Mouse (Mus musculus) lung, embryonic 16.5 days (tissue): ENCODE measurements around the gene Napepld. TPM values are rescaled to one million over a fixed set of nuclear protein-coding genes. Genes with fewer than 3 reads are reported as not detected.
A peak's percentile ranks its signal among the peaks of the same experiment; 100 is the strongest.

Experiments
- ATAC-seq: fragments of 200-750 bp; cut with Nextera tagmentation; 2 replicates; pipeline ENCODE4 v1.8.0; 2017; ENCODE audit warnings: low read depth, mild to moderate bottlenecking, moderate library complexity
- H3K27ac ChIP-seq: fragments of 300-500 bp; sonication (generic); 2 replicates; pipeline ENCODE4 v1.5.1; 2014; ENCODE audit warnings: mild to moderate bottlenecking, control low read depth, low read length
- H3K27me3 ChIP-seq: fragments of 300-500 bp; sonication (generic); 2 replicates; pipeline ENCODE4 v1.6.1; 2014; ENCODE audit warnings: low read depth, low read length, mixed read lengths; ENCODE audit not compliant: control insufficient read depth, insufficient read depth
- H3K36me3 ChIP-seq: fragments of 300-500 bp; sonication (generic); 2 replicates; pipeline ENCODE4 v1.6.1; 2014; ENCODE audit warnings: low read length; ENCODE audit not compliant: control insufficient read depth, insufficient read depth
- H3K4me1 ChIP-seq: fragments of 300-500 bp; sonication (generic); replicated peaks from 2 replicates; pipeline ENCODE4 v1.6.1; 2014; ENCODE audit warnings: low read length, mixed read lengths; ENCODE audit not compliant: control insufficient read depth, insufficient read depth
- H3K4me2 ChIP-seq: fragments of 300-500 bp; sonication (generic); 2 replicates; pipeline ENCODE4 v1.6.1; 2014; ENCODE audit warnings: low read depth, low read length, control low read depth
- H3K4me3 ChIP-seq: fragments of 300-500 bp; sonication (generic); 2 replicates; pipeline ENCODE4 v1.5.1; 2014; ENCODE audit warnings: mild to moderate bottlenecking, low read length, control low read depth
- H3K9ac ChIP-seq: fragments of 300-500 bp; sonication (generic); 2 replicates; pipeline ENCODE4 v1.6.1; 2014; ENCODE audit warnings: low read length, control low read depth
- H3K9me3 ChIP-seq: fragments of 300-500 bp; sonication (generic); 2 replicates; pipeline ENCODE4 v1.6.1; 2016; ENCODE audit warnings: low read length; ENCODE audit not compliant: control insufficient read depth
- WGBS: fragments of 180-500 bp; shearing (Covaris S2); extraction: QIAGEN DNeasy Blood & Tissue Kit; methylation state at CpG from one replicate; pipeline ENCODE4 v1.1.7; 2014; 5-methylcytosine and 5-hydroxymethylcytosine counted together
- polyA plus RNA-seq: library from polyadenylated mRNA; unstranded; fragments of >200 nt; fragmentation: Nextera tagmentation; extraction: Ambion mirVana; gene quantifications from 2 replicates; pipeline ENCODE4 v1.2.1, GENCODE M21; 2015

The Napepld gene
- polyA plus RNA-seq, 1 experiment from 2014 or later, result 4.7 TPM

- WGBS, result 25% methylated on average over 10 of the region's 10 CpGs
- peak overlapping the region; percentile 36 for H3K4me2 ChIP-seq
- peaks cover 7% of the 10 kb centered on the region; the same call in 1 of the 2 replicates for H3K36me3 ChIP-seq
- H3K27ac ChIP-seq, result no peak overlapping the region
- peaks cover 7% of the 10 kb centered on the region for H3K4me1 ChIP-seq
- no peaks in the 10 kb centered on the region for H3K9me3 ChIP-seq
- peak overlapping the region; percentile 32; the same call in 1 of the 2 replicates for H3K9ac ChIP-seq
- ATAC-seq, result no peak
- peak overlapping the region; percentile 28 for H3K4me3 ChIP-seq
- H3K27me3 ChIP-seq, result no peaks in the 10 kb centered on the region
These were observed 34.4 kb upstream of the Napepld start for GRCm38 (mm10) chr5:21735584-21735983.

- WGBS, result 72% methylated on average over 20 of the region's 20 CpGs
- no peaks in the 10 kb centered on the region for H3K27me3 ChIP-seq
- H3K4me3 ChIP-seq, result peak overlapping the region; percentile 28
- ATAC-seq, result no peak
- H3K4me1 ChIP-seq, result peaks cover 7% of the 10 kb centered on the region
- H3K9me3 ChIP-seq, result no peaks in the 10 kb centered on the region
- H3K9ac ChIP-seq, result peak overlapping the region; percentile 32; the same call in 1 of the 2 replicates
- no peak overlapping the region for H3K27ac ChIP-seq
- peaks cover 4% of the 10 kb centered on the region; the same call in 1 of the 2 replicates for H3K36me3 ChIP-seq
- peak overlapping the region; percentile 36 for H3K4me2 ChIP-seq
These were observed 33.9 kb upstream of the Napepld start for GRCm38 (mm10) chr5:21735100-21735499.

GRCm38 (mm10) chr5:21732930-21733329 is 31.7 kb upstream of the Napepld start:
- H3K4me3 ChIP-seq, result no peak overlapping the region
- H3K4me2 ChIP-seq, result no peak overlapping the region
- peaks cover 3% of the 10 kb centered on the region for H3K4me1 ChIP-seq
- no peaks in the 10 kb centered on the region for H3K36me3 ChIP-seq
- 41% methylated on average over 8 of the region's 8 CpGs for WGBS
- ATAC-seq, result peak; percentile 57
- no peaks in the 10 kb centered on the region for H3K9me3 ChIP-seq
- no peaks in the 10 kb centered on the region for H3K27me3 ChIP-seq
- no peak overlapping the region for H3K27ac ChIP-seq
- no peak overlapping the region; the same call in 1 of the 2 replicates for H3K9ac ChIP-seq

- no peak for ATAC-seq
- Histone ChIP-seq H3K4me3 (no peak overlapping the region), H3K4me1 (no peaks in the 10 kb centered on the region; the same call in 1 of the 2 replicates), H3K27ac (no peak overlapping the region), H3K9me3 (no peaks in the 10 kb centered on the region), H3K36me3 (no peaks in the 10 kb centered on the region), H3K27me3 (no peaks in the 10 kb centered on the region), H3K9ac (no peak overlapping the region), H3K4me2 (no peak overlapping the region)
- WGBS, result 66% methylated on average over 3 of the region's 3 CpGs
These were observed 31.1 kb upstream of the Napepld start for GRCm38 (mm10) chr5:21732177-21732911.

GRCm38 (mm10) chr5:21729107-21729506 is 27.9 kb upstream of the Napepld start:
- 76% methylated on average over 5 of the region's 5 CpGs for WGBS
- H3K4me1 ChIP-seq, result no peaks in the 10 kb centered on the region; the same call in 1 of the 2 replicates

GRCm38 (mm10) chr5:21724872-21725271 is 23.7 kb upstream of the Napepld start:
- WGBS, result 31% methylated on average over 7 of the region's 7 CpGs
- Histone ChIP-seq H3K9ac (no peak overlapping the region), H3K4me1 (no peaks in the 10 kb centered on the region), H3K27me3 (no peaks in the 10 kb centered on the region), H3K4me2 (no peak overlapping the region), H3K27ac (no peak overlapping the region), H3K9me3 (no peaks in the 10 kb centered on the region), H3K36me3 (no peaks in the 10 kb centered on the region), H3K4me3 (no peak overlapping the region)
- ATAC-seq, result no peak

More at GRCm38 (mm10) chr5:21729107-21729506, 27.9 kb upstream of the Napepld start:
- Histone ChIP-seq H3K27me3 (no peaks in the 10 kb centered on the region), H3K36me3 (no peaks in the 10 kb centered on the region), H3K9ac (no peak overlapping the region), H3K4me2 (no peak overlapping the region), H3K27ac (no peak overlapping the region), H3K4me3 (no peak overlapping the region), H3K9me3 (no peaks in the 10 kb centered on the region)
- ATAC-seq, result no peak

GRCm38 (mm10) chr5:21724427-21724826 is 23.2 kb upstream of the Napepld start:
- Histone ChIP-seq H3K27ac (no peak overlapping the region), H3K4me2 (no peak overlapping the region), H3K9ac (no peak overlapping the region), H3K4me1 (no peaks in the 10 kb centered on the region), H3K4me3 (no peak overlapping the region), H3K36me3 (no peaks in the 10 kb centered on the region), H3K9me3 (no peaks in the 10 kb centered on the region), H3K27me3 (no peaks in the 10 kb centered on the region)
- 38% methylated on average over 1 of the region's 1 CpGs for WGBS
- no peak for ATAC-seq

- Histone ChIP-seq H3K4me3 (no peak overlapping the region), H3K9ac (no peak overlapping the region), H3K27me3 (no peaks in the 10 kb centered on the region), H3K4me1 (no peaks in the 10 kb centered on the region), H3K4me2 (no peak overlapping the region), H3K36me3 (no peaks in the 10 kb centered on the region), H3K27ac (no peak overlapping the region), H3K9me3 (no peaks in the 10 kb centered on the region)
- no peak for ATAC-seq
- WGBS, result 98% methylated on average over 2 of the region's 2 CpGs
These were observed 18.0 kb upstream of the Napepld start for GRCm38 (mm10) chr5:21719209-21719608.

GRCm38 (mm10) chr5:21718546-21718945 is 17.4 kb upstream of the Napepld start:
- Histone ChIP-seq H3K27ac (no peak overlapping the region), H3K27me3 (no peaks in the 10 kb centered on the region), H3K36me3 (no peaks in the 10 kb centered on the region), H3K9me3 (no peaks in the 10 kb centered on the region), H3K4me2 (no peak overlapping the region), H3K4me3 (no peak overlapping the region), H3K4me1 (no peaks in the 10 kb centered on the region), H3K9ac (no peak overlapping the region)
- WGBS, result 80% methylated on average over 5 of the region's 5 CpGs
- ATAC-seq, result no peak
